Mouse (Mus musculus) urinary bladder, postnatal 10 days (tissue): ENCODE measurements around the gene Mex3a.

Experiments used
- DNase-seq: peaks from one replicate; pipeline ENCODE4 v3.0.0; 2022; ENCODE audit warnings: low spot score

Gene Mex3a

GRCm38 (mm10) chr3:88546674-88547418, 14.7 kb downstream of the Mex3a start:
- DNase-seq, result no peak

DNA sequence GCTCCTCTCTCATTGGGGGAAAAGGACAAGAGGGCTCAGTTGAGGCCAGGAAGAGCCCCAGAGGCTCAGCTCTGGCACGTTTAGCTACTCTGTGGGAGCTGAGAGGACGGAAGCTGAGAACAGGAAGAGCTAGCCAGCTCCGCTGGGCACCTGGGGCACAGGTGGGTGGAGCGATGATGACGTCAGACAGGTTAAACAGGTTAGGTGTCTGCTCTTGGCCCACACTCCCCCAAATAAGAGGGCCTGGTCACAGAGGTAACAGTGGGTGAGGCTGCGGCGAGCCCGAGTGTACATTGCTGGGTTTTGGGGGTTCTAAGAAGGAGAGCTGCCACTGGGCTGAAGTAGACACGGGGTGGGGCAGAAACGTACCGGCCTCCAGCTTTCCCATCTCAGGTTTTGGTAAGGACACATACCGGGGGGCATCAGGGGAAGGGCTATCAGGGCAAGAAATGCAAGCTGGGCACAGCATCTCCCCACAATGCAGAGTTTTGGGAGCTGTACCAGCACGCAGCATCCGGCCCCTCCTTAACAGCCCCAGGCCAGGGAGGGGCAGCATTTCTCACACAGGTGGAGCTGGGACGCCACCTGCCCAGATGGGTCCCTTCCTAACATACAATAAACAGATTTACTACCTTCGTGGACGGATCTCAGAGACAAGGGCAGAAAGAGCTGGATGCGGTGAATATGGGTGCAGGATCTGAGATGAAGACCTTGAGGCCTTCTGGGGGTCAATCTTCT, 16.2 kb downstream of the Mex3a start, which contains the start of gene Rab25:
TSS of gene Rab25 (minus strand) at position 121 of the 738 bp plus-strand sequence.
- no peak for DNase-seq

GRCm38 (mm10) chr3:88551586-88551985, 19.4 kb downstream of the Mex3a start:
- DNase-seq, result no peak

DNA sequence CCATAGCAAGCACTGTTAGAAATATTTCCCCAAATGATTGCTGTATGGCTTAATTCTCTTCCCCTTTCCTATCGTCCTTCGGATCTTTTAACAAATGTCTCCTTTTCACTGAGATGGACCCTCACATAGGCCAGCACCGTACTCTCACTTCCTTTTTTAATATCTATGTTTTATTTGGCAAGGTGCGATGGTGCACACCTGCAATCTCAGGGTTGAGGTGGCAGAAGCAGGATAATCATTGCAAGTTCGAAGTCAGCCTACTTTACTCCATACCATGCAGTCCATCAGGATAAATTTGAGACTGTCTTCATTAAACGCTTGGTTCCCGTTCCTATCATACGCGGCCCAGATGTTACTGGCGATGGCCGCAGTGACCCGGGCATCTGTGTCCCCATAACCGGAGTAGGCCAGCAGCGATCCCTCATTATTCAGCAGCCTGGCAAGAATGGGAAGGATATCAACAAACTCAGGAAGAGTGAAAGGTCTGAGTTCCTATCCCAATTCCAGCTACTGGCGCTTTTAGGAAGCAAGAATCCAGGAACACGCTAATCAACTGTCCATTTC, 20.0 kb downstream of the Mex3a start:
- DNase-seq, result no peak

GRCm38 (mm10) chr3:88552676-88553524, 20.7 kb downstream of the Mex3a start, which contains the start of gene Lamtor2:
Gene Lamtor2, minus strand, starts transcription at chr3:88553074.
- DNase-seq, result peak; percentile 86

- DNase-seq, result peak; percentile 72
Measured at GRCm38 (mm10) chr3:88553525-88553879, 21.3 kb downstream of the Mex3a start, which contains the start of gene Ubqln4. Gene Ubqln4, plus strand, starts transcription at chr3:88553758.

- DNase-seq, result no peak
Measured at GRCm38 (mm10) chr3:88553880-88554586, 21.8 kb downstream of the Mex3a start.

- no peak for DNase-seq
Measured at GRCm38 (mm10) chr3:88555069-88555605, 22.9 kb downstream of the Mex3a start.

GRCm38 (mm10) chr3:88555731-88556130, 23.5 kb downstream of the Mex3a start:
- no peak for DNase-seq

- no peak for DNase-seq
Measured at GRCm38 (mm10) chr3:88556616-88557015, 24.4 kb downstream of the Mex3a start.

- DNase-seq, result no peak
Measured at GRCm38 (mm10) chr3:88559596-88559995, 27.4 kb downstream of the Mex3a start.

- no peak for DNase-seq
Measured at GRCm38 (mm10) chr3:88561989-88562388, 29.8 kb downstream of the Mex3a start.

GRCm38 (mm10) chr3:88563442-88563841, 31.2 kb downstream of the Mex3a start:
- no peak for DNase-seq

GRCm38 (mm10) chr3:88563966-88564365, 31.8 kb downstream of the Mex3a start:
- DNase-seq, result no peak

DNA sequence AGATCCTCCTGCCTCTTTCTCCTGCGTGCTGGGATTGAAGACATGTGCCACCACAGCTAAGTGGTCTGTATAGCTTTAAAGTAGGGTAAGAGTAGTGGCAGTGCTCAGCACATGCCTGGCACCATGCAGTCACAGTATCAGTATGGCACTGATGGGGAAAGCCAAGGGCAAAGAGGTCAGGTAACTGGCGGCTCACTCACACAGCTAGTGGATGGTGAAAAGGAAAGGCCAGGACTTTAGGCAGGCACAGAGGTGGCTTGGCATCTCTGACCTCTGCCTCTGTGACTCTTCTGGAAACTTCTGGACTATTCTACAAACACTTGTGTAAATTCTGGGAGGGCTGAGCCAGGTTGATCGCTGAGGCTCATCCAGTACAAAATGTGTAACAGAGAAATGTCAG, 33.9 kb downstream of the Mex3a start:
- DNase-seq, result no peak

GRCm38 (mm10) chr3:88566536-88567061, 34.4 kb downstream of the Mex3a start:
- DNase-seq, result no peak

DNA sequence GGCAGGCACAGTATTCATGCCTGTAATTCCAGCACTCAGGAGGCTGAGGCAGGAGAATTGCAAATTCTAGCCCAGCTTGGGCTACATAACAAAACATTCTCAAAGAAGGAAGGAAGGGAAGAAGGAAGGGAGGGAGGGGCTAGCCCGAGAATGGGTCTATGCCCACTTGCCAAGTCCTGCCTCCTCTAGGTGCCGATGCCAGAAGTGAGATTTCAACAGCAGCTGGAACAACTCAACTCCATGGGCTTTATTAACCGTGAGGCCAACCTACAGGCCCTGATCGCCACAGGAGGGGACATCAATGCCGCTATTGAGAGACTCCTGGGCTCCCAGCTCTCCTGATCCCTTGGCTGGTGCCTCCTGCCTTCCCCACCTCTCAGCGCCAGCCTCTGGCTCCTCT, 35.7 kb downstream of the Mex3a start:
- no peak for DNase-seq

DNA sequence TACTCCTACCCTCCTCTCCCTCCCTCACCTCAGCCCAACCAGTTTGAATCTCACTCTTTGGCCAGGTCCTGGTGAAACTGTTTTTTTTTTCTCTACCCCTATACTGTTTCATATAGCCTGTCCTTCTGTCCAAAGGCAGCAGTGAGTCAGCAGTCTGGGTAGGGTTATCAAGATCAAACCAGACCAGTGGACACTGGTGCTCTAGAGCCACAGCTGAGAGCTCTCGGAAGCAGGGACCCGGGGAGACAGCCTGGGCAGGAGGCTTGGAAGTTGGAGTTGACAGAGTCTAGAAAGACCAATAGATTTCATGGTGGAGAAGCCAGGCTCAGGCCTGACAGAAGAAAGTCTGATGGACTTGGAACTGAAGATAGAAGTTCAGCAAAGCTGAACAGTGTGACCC, 36.4 kb downstream of the Mex3a start:
- DNase-seq, result no peak

DNA sequence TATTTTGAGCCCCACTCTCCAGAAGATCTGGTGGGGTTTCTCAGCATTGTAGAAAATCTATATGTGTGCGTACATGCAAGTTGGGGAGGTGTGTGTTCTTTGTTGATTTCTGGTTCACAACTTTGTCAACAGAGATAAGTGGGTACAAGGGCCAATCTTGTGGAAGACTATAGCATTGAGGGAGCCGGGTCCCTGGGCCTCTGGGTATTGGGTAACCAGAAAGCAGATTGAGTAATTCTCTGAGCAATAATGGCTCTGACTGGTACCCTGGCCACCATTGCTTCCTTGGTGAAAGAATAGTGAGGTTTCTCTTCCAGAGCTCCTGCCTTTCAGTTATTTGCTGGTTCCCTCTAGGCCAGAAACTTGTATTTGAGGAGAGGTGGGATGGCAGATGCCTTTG, 36.9 kb downstream of the Mex3a start:
- no peak for DNase-seq

- DNase-seq, result no peak
Measured at GRCm38 (mm10) chr3:88569694-88570093, 37.5 kb downstream of the Mex3a start.

DNA sequence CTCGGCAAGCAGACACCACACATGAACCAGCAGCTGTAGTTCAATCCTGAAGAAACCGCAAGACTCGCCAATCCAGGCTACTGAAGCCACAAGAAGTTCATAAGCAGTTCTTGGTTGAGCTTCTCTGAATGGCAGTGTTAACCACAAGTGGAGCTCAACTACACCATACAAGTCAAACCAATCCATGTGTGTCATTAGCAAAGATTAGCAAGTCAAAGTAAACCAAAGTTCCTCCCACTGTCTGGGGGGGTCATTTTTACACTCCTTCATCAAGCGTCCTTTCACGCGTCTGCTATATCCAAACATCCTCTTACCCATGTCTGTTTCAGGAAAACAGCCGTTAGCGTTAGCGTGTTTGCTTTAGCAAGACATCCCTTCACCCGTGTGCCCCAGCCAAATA, 38.1 kb downstream of the Mex3a start:
- no peak for DNase-seq
